Mouse (Mus musculus) heart, embryonic 11.5 days (tissue): ENCODE results near the gene Gsg1l2. TPM values are rescaled to one million over a fixed set of nuclear protein-coding genes. Genes with fewer than 3 reads are reported as not detected.

ENCODE experiments used
- ATAC-seq: fragments of 200-750 bp; cut with Nextera tagmentation; replicated peaks from 2 replicates; pipeline ENCODE4 v1.8.0; 2017; ENCODE audit warnings: moderate library complexity; ENCODE audit not compliant: insufficient number of reproducible peaks, low FRiP score, low TSS enrichment
- H3K27ac ChIP-seq: fragments of 300-500 bp; sonication (generic); 2 replicates; pipeline ENCODE4 v1.5.1; 2014; ENCODE audit warnings: mild to moderate bottlenecking, low read depth, low read length
- H3K27me3 ChIP-seq: fragments of 300-500 bp; sonication (generic); 2 replicates; pipeline ENCODE4 v1.6.1; 2014; ENCODE audit warnings: mild to moderate bottlenecking, low read length, mixed read lengths; ENCODE audit not compliant: control insufficient read depth, insufficient read depth
- H3K36me3 ChIP-seq: fragments of 300-500 bp; sonication (generic); 2 replicates; pipeline ENCODE4 v1.6.1; 2014; ENCODE audit warnings: mild to moderate bottlenecking, low read length, moderate library complexity, mixed read lengths; ENCODE audit not compliant: control insufficient read depth, insufficient read depth
- H3K4me1 ChIP-seq: fragments of 300-500 bp; sonication (generic); 2 replicates; pipeline ENCODE4 v1.6.1; 2014; ENCODE audit warnings: low read length; ENCODE audit not compliant: control insufficient read depth, insufficient read depth
- H3K4me2 ChIP-seq: fragments of 300-500 bp; sonication (generic); 2 replicates; pipeline ENCODE4 v1.6.1; 2014; ENCODE audit warnings: mild to moderate bottlenecking, moderate library complexity
- H3K4me3 ChIP-seq: fragments of 300-500 bp; sonication (generic); 2 replicates; pipeline ENCODE4 v1.5.1; 2014; ENCODE audit warnings: low read depth, low read length
- H3K9ac ChIP-seq: fragments of 300-500 bp; sonication (generic); 2 replicates; pipeline ENCODE4 v1.6.1; 2014; ENCODE audit warnings: mild to moderate bottlenecking, low read depth, low read length, moderate library complexity
- H3K9me3 ChIP-seq: fragments of 300-500 bp; sonication (generic); replicated peaks from 2 replicates; pipeline ENCODE4 v1.6.1; 2016; ENCODE audit warnings: low read length; ENCODE audit not compliant: control insufficient read depth
- WGBS: fragments of 180-500 bp; shearing (Covaris S2); extraction: QIAGEN DNeasy Blood & Tissue Kit; methylation state at CpG from one replicate; pipeline ENCODE4 v1.1.7; 2014; ENCODE audit not compliant: insufficient replicate concordance; 5-methylcytosine and 5-hydroxymethylcytosine counted together
- polyA plus RNA-seq: library from polyadenylated mRNA; unstranded; fragments of >200 nt; fragmentation: Nextera tagmentation; extraction: Ambion mirVana; gene quantifications from 2 replicates; pipeline ENCODE4 v1.2.1, GENCODE M21; 2014

Gsg1l2 gene
- polyA plus RNA-seq, 1 experiment from 2014 or later, result not detected

- H3K27me3 ChIP-seq, result no peaks in the 10 kb centered on the region
- H3K4me1 ChIP-seq, result 0 out of 2 replicates have a peak, but pooled peaks cover 4% of the 10 kb centered on the region
- no peak overlapping the region for H3K4me2 ChIP-seq
- no peaks in the 10 kb centered on the region for H3K36me3 ChIP-seq
- H3K4me3 ChIP-seq, result no peak overlapping the region
- WGBS, result 62% methylated on average over 8 of the region's 8 CpGs
- no peak overlapping the region for H3K27ac ChIP-seq
- ATAC-seq, result no peak
- H3K9ac ChIP-seq, result no peak overlapping the region
- no peaks in the 10 kb centered on the region for H3K9me3 ChIP-seq
Measured at GRCm38 (mm10) chr11:67801169-67801568, 26.8 kb downstream of the Gsg1l2 start.

DNA sequence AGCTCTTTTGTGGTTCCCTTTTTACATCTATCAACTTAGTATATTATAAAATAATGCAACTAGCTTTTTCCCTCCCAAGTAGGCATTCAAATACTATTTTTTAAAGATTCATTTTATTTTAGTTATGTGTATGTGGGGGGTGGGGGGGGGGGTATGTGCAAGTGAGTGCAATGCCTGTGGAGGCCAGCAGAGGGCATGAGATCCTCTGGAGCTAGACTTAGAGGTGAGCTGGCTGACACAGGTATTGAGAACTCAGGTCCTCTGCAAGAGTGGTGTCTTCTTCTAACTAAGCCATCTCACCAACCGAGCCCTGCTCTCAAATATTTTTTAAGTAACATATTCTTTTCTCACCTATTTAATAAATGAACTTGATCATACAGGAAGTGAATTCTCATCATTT, 31.1 kb downstream of the Gsg1l2 start:
- no peaks in the 10 kb centered on the region for H3K36me3 ChIP-seq
- no peaks in the 10 kb centered on the region for H3K9me3 ChIP-seq
- H3K27me3 ChIP-seq, result no peaks in the 10 kb centered on the region
- ATAC-seq, result no peak
- H3K27ac ChIP-seq, result no peak overlapping the region
- no peak overlapping the region for H3K9ac ChIP-seq
- no peak overlapping the region for H3K4me3 ChIP-seq
- no peak overlapping the region for H3K4me2 ChIP-seq
- 89% methylated on average over 1 of the region's 1 CpGs for WGBS
- H3K4me1 ChIP-seq, result 0 out of 2 replicates have a peak, but pooled peaks cover 4% of the 10 kb centered on the region

- H3K9ac ChIP-seq, result no peak overlapping the region
- ATAC-seq, result no peak
- no peak overlapping the region for H3K4me2 ChIP-seq
- H3K27ac ChIP-seq, result no peak overlapping the region
- H3K36me3 ChIP-seq, result no peaks in the 10 kb centered on the region
- no peaks in the 10 kb centered on the region for H3K9me3 ChIP-seq
- no peak overlapping the region for H3K4me3 ChIP-seq
- H3K4me1 ChIP-seq, result no peaks in the 10 kb centered on the region
- 75% methylated on average over 11 of the region's 11 CpGs for WGBS
- no peaks in the 10 kb centered on the region for H3K27me3 ChIP-seq
Measured at GRCm38 (mm10) chr11:67806832-67807597, 32.6 kb downstream of the Gsg1l2 start.

GRCm38 (mm10) chr11:67808051-67808450, 33.6 kb downstream of the Gsg1l2 start:
- H3K9me3 ChIP-seq, result no peaks in the 10 kb centered on the region
- H3K9ac ChIP-seq, result no peak overlapping the region
- no peak for ATAC-seq
- 73% methylated on average over 5 of the region's 5 CpGs for WGBS
- no peaks in the 10 kb centered on the region for H3K27me3 ChIP-seq
- no peak overlapping the region for H3K27ac ChIP-seq
- no peaks in the 10 kb centered on the region for H3K4me1 ChIP-seq
- H3K4me2 ChIP-seq, result no peak overlapping the region
- no peaks in the 10 kb centered on the region for H3K36me3 ChIP-seq
- no peak overlapping the region for H3K4me3 ChIP-seq

- Histone ChIP-seq H3K27me3 (no peaks in the 10 kb centered on the region), H3K36me3 (no peaks in the 10 kb centered on the region), H3K4me3 (no peak overlapping the region), H3K9me3 (no peaks in the 10 kb centered on the region), H3K4me1 (no peaks in the 10 kb centered on the region), H3K27ac (no peak overlapping the region), H3K4me2 (no peak overlapping the region), H3K9ac (no peak overlapping the region)
- 67% methylated on average over 6 of the region's 6 CpGs for WGBS
- no peak for ATAC-seq
Measured at GRCm38 (mm10) chr11:67811535-67811934, 37.1 kb downstream of the Gsg1l2 start.

DNA sequence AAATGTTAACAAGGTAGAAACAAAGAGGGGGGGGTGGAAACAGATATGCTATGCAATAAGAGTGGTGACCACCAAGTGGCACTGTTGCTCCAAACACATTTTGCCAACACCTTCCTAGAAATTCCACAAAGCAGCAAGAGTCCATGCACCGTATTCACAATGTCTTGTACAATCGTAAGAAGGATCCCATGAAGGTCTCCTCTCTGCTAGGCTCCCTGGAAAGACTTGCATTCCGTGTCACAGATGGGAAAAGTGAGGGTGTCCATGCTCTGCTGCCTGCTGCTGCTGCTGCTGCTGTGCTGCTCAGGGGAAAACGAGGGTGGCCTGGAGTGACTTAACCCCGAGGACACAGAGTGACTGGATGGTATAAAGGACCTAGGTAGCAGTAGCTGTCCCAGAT, 45.2 kb downstream of the Gsg1l2 start:
- Histone ChIP-seq H3K4me1 (no peaks in the 10 kb centered on the region), H3K4me3 (no peak overlapping the region), H3K4me2 (peak overlapping the region; percentile 57)

GRCm38 (mm10) chr11:67820221-67820620, 45.8 kb downstream of the Gsg1l2 start:
- WGBS, result 32% methylated on average over 4 of the region's 4 CpGs
- H3K27me3 ChIP-seq, result no peaks in the 10 kb centered on the region
- no peak overlapping the region for H3K4me3 ChIP-seq
- H3K4me1 ChIP-seq, result no peaks in the 10 kb centered on the region
- H3K9me3 ChIP-seq, result no peaks in the 10 kb centered on the region
- no peaks in the 10 kb centered on the region for H3K36me3 ChIP-seq
- no peak overlapping the region for H3K27ac ChIP-seq
- H3K4me2 ChIP-seq, result no peak overlapping the region
- H3K9ac ChIP-seq, result no peak overlapping the region
- ATAC-seq, result no peak

More for the DNA sequence above, 45.2 kb downstream of the Gsg1l2 start:
- no peaks in the 10 kb centered on the region for H3K9me3 ChIP-seq
- 0 out of 2 replicates have a peak overlapping the region, but pooled peaks have one; percentile 29 for H3K9ac ChIP-seq
- H3K36me3 ChIP-seq, result no peaks in the 10 kb centered on the region
- ATAC-seq, result no peak
- no peaks in the 10 kb centered on the region for H3K27me3 ChIP-seq
- H3K27ac ChIP-seq, result no peak overlapping the region
- WGBS, result 13% methylated on average over 5 of the region's 5 CpGs

DNA sequence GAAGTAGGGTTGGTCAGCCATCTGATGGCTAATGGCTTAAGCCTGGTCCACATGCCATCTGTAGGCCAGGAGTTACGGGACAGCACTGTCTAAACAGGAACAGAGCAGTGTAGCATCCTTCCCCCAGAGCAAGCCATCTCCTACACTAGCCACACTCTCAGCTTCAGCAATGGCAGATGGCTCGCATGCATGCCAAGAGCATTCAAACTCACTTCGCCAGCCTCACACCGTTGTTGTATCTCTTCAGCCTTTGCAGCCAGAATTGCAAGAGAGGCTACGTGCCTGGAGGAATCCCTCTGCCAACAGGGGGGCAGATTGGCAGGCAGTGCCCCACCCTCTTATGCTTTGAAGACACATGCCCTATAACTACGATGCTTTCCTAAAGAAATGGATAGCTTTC, 47.2 kb downstream of the Gsg1l2 start:
- H3K4me2 ChIP-seq, result no peak overlapping the region
- no peak overlapping the region for H3K27ac ChIP-seq
- H3K4me1 ChIP-seq, result peaks cover 3% of the 10 kb centered on the region; the same call in 1 of the 2 replicates
- no peak for ATAC-seq
- H3K9ac ChIP-seq, result no peak overlapping the region
- H3K27me3 ChIP-seq, result no peaks in the 10 kb centered on the region
- no peak overlapping the region for H3K4me3 ChIP-seq
- H3K36me3 ChIP-seq, result no peaks in the 10 kb centered on the region
- WGBS, result 79% methylated on average over 6 of the region's 6 CpGs
- H3K9me3 ChIP-seq, result no peaks in the 10 kb centered on the region
